Mouse (Mus musculus): ENCODE results near the gene Lama5. TPM values are rescaled to one million over a fixed set of nuclear protein-coding genes. Genes with fewer than 3 reads are reported as not detected.

Gene Lama5
- polyA plus RNA-seq, 1 experiment from 2014 or later: 48.6 TPM

- DNase-seq (ENCODE audit: low spot score): no peak
These were observed 30.8 kb upstream of the Lama5 start for GRCm38 (mm10) chr2:180256296-180257000.

DNA sequence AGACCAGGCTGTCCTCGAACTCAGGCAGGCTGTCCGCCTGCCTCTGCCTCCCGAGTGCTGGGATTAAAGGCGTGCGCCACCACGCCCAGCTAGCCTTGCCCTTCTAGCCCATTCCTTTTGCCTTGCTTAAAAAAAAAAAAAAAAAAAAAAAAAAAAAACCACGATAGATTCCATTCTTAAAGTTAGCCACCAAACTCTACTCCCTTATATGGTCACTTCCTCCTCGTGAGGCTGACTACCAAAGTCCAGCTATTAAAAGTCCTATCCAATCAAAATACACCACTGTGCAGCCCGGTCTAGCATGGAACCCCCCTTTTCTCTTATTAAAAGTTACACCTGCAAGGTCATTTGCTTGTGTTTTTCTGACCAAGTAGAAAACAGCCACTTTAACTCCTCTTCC is 30.0 kb upstream of the Lama5 start:
- no peak overlapping the region for H3K4me2 ChIP-seq (ENCODE audit: low read length)
- 72% methylated on average over 9 of the region's 9 CpGs for WGBS
- TF ChIP-seq CTCF (IDR thresholded peaks at IDR 0.05; ENCODE audit: low read depth): no peak
- DNase-seq (ENCODE audit: low spot score) (peak; percentile 36), ATAC-seq (replicated peaks; ENCODE audit: low FRiP score, low read depth) (no peak)
- no peak overlapping the region for H3K9ac ChIP-seq (ENCODE audit: low read depth, low read length)
- no peak overlapping the region for H3K27ac ChIP-seq
- H3K27me3 ChIP-seq (ENCODE audit: insufficient read depth, low read length): no peaks in the 10 kb centered on the region
- no peaks in the 10 kb centered on the region; the same call in 1 of the 2 replicates for H3K4me1 ChIP-seq (replicated peaks; ENCODE audit: insufficient read depth, low read length)
- no peak overlapping the region for H3K4me3 ChIP-seq (replicated peaks; ENCODE audit: low read depth, low read length)
- H3K36me3 ChIP-seq (ENCODE audit: insufficient read depth, low read length): peaks cover 7% of the 10 kb centered on the region; the same call in 1 of the 2 replicates
- no peaks in the 10 kb centered on the region for H3K9me3 ChIP-seq (replicated peaks; ENCODE audit: low read length)

More at GRCm38 (mm10) chr2:180256296-180257000, 30.8 kb upstream of the Lama5 start:
- peak overlapping the region; percentile 64 for H3K9ac ChIP-seq (ENCODE audit: low read depth, low read length)
- H3K27me3 ChIP-seq (ENCODE audit: insufficient read depth, low read length): no peaks in the 10 kb centered on the region
- H3K4me2 ChIP-seq (ENCODE audit: low read length): peak overlapping the region; percentile 64
- ATAC-seq (replicated peaks; ENCODE audit: low FRiP score, low read depth): peak; percentile 44
- no peaks in the 10 kb centered on the region for H3K9me3 ChIP-seq (replicated peaks; ENCODE audit: low read length)
- H3K27ac ChIP-seq: peak overlapping the region; percentile 91
- TF ChIP-seq CTCF (IDR thresholded peaks at IDR 0.05; ENCODE audit: low read depth): no peak
- no peaks in the 10 kb centered on the region; the same call in 1 of the 2 replicates for H3K4me1 ChIP-seq (replicated peaks; ENCODE audit: insufficient read depth, low read length)
- H3K36me3 ChIP-seq (ENCODE audit: insufficient read depth, low read length): peaks cover 12% of the 10 kb centered on the region
- 23% methylated on average over 26 of the region's 26 CpGs for WGBS
- H3K4me3 ChIP-seq (replicated peaks; ENCODE audit: low read depth, low read length): peak overlapping the region; percentile 90

- ATAC-seq (replicated peaks; ENCODE audit: low FRiP score, low read depth): no peak
- Histone ChIP-seq H3K27ac (no peak overlapping the region), H3K4me1 (replicated peaks; ENCODE audit: insufficient read depth, low read length) (no peaks in the 10 kb centered on the region; the same call in 1 of the 2 replicates), H3K36me3 (ENCODE audit: insufficient read depth, low read length) (peaks cover 4% of the 10 kb centered on the region; the same call in 1 of the 2 replicates), H3K27me3 (ENCODE audit: insufficient read depth, low read length) (no peaks in the 10 kb centered on the region), H3K4me3 (replicated peaks; ENCODE audit: low read depth, low read length) (no peak overlapping the region), H3K9ac (ENCODE audit: low read depth, low read length) (no peak overlapping the region), H3K9me3 (replicated peaks; ENCODE audit: low read length) (no peaks in the 10 kb centered on the region), H3K4me2 (ENCODE audit: low read length) (no peak overlapping the region)
- TF ChIP-seq CTCF (IDR thresholded peaks at IDR 0.05; ENCODE audit: low read depth): no peak
- no peak for DNase-seq (ENCODE audit: low spot score)
- WGBS: 74% methylated on average over 5 of the region's 5 CpGs
These were observed 29.0 kb upstream of the Lama5 start for GRCm38 (mm10) chr2:180254436-180255209.

DNA sequence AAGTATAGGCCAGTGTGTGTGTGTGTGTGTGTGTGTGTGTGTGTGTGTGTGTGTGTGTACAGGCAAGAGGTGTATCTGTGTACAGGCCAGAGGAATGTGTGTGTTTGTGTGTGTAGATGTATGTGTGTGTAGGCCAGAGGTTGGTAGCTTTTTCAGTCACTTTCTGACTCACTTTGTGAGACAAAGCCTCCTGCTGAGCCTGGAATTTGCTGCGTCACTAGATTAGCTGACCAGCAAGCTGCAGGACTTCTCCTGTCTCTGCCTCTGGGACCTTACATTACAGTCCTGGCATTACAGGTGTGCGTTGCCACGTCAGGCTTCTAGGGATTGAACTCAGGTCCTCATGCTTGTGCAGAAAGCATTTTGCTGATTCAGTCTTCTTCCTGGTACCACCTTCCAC is 26.2 kb upstream of the Lama5 start:
- Histone ChIP-seq H3K36me3 (ENCODE audit: insufficient read depth, low read length) (no peaks in the 10 kb centered on the region), H3K4me2 (ENCODE audit: low read length) (no peak overlapping the region), H3K4me1 (replicated peaks; ENCODE audit: insufficient read depth, low read length) (no peaks in the 10 kb centered on the region; the same call in 1 of the 2 replicates), H3K9me3 (replicated peaks; ENCODE audit: low read length) (no peaks in the 10 kb centered on the region), H3K27ac (no peak overlapping the region), H3K27me3 (ENCODE audit: insufficient read depth, low read length) (no peaks in the 10 kb centered on the region), H3K9ac (ENCODE audit: low read depth, low read length) (no peak overlapping the region), H3K4me3 (replicated peaks; ENCODE audit: low read depth, low read length) (no peak overlapping the region)
- DNase-seq (ENCODE audit: low spot score): no peak
- TF ChIP-seq CTCF (IDR thresholded peaks at IDR 0.05; ENCODE audit: low read depth): no peak
- ATAC-seq (replicated peaks; ENCODE audit: low FRiP score, low read depth): no peak
- WGBS: 70% methylated on average over 3 of the region's 3 CpGs

GRCm38 (mm10) chr2:180250930-180251611 is 25.4 kb upstream of the Lama5 start:
- ATAC-seq (replicated peaks; ENCODE audit: low FRiP score, low read depth): peak; percentile 71
- WGBS: 26% methylated on average over 11 of the region's 11 CpGs
- Histone ChIP-seq H3K27ac (no peak overlapping the region), H3K4me1 (replicated peaks; ENCODE audit: insufficient read depth, low read length) (no peaks in the 10 kb centered on the region; the same call in 1 of the 2 replicates), H3K36me3 (ENCODE audit: insufficient read depth, low read length) (no peaks in the 10 kb centered on the region), H3K4me3 (replicated peaks; ENCODE audit: low read depth, low read length) (no peak overlapping the region), H3K9me3 (replicated peaks; ENCODE audit: low read length) (no peaks in the 10 kb centered on the region), H3K27me3 (ENCODE audit: insufficient read depth, low read length) (no peaks in the 10 kb centered on the region), H3K9ac (ENCODE audit: low read depth, low read length) (0 out of 2 replicates have a peak overlapping the region, but pooled peaks have one; percentile 4), H3K4me2 (ENCODE audit: low read length) (no peak overlapping the region)
- DNase-seq (ENCODE audit: low spot score): peak; percentile 92
- TF ChIP-seq CTCF (IDR thresholded peaks at IDR 0.05; ENCODE audit: low read depth): peak; percentile 99
